Mouse (Mus musculus): Measurements from ENCODE around the gene Vps37d. TPM values are rescaled to one million over a fixed set of nuclear protein-coding genes. Genes with fewer than 3 reads are reported as not detected.

Gene Vps37d
- polyA plus RNA-seq, 1 experiment from 2014 or later, result 13.3 TPM

DNA sequence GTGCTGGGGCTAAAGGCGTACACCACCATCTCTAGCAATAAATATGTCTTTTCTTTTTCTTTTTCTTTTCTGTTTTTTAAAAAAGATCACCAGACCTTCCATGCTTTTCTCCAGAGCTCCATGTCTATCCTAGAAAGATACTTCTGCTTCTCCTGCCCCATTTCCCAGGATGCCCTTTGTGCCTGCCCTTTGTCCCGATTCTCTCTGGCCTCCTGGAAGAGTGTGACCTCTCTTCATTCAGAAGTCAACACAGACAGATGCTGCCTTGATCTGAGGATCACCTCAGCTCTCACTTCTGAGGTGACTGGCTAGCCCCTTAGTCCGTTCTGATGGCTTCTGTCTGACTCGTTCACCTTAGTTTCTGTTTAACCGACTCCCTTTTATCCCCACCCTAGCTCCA lies 2.5 kb upstream of the Vps37d start:
- 95% methylated on average over 5 of the region's 5 CpGs for WGBS
- no peak for DNase-seq (ENCODE audit: low spot score)

DNA sequence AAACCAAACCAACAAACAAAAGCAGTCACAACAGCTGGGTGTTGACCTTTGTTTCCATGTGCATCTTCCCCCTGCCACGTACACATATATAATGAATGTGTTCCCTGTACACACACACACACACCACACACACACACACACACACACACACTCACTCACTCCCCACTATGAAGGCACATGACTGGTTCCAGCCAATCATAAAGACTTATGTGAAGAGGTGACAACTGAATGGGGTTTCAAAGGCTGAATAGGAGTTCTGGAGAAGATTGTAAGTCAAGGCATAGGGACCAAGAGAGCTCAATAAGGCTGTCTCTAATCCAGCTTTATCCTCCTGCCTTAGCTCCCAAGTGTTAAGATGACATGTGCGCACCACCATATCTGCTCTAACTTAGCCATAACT lies 1.5 kb upstream of the Vps37d start:
- WGBS, result 97% methylated on average over 2 of the region's 2 CpGs
- H3K36me3 ChIP-seq (ENCODE audit: control insufficient read depth, insufficient read depth, low read length), result no peaks in the 10 kb centered on the region; the same call in 1 of the 2 replicates
- ATAC-seq (replicated peaks; ENCODE audit: low FRiP score), result no peak
- no peak overlapping the region for H3K27ac ChIP-seq (ENCODE audit: low read depth, low read length)
- no peaks in the 10 kb centered on the region for H3K27me3 ChIP-seq (ENCODE audit: control insufficient read depth, insufficient read depth, low read length)
- H3K4me2 ChIP-seq (ENCODE audit: low read depth, low read length, severe bottlenecking), result no peak overlapping the region
- H3K9me3 ChIP-seq (ENCODE audit: control insufficient read depth, low read length), result no peaks in the 10 kb centered on the region
- no peak overlapping the region for H3K4me3 ChIP-seq (ENCODE audit: low read depth, low read length)
- no peak overlapping the region for H3K9ac ChIP-seq (ENCODE audit: low read length)
- peaks cover 2% of the 10 kb centered on the region; the same call in 1 of the 2 replicates for H3K4me1 ChIP-seq (replicated peaks; ENCODE audit: control insufficient read depth, insufficient read depth, low read length)
- no peak for DNase-seq (ENCODE audit: low spot score)

More for the DNA sequence above, 2.5 kb upstream of the Vps37d start:
- Histone ChIP-seq H3K9ac (ENCODE audit: low read length) (no peak overlapping the region), H3K4me3 (ENCODE audit: low read depth, low read length) (no peak overlapping the region), H3K27me3 (ENCODE audit: control insufficient read depth, insufficient read depth, low read length) (no peaks in the 10 kb centered on the region), H3K27ac (ENCODE audit: low read depth, low read length) (no peak overlapping the region), H3K36me3 (ENCODE audit: control insufficient read depth, insufficient read depth, low read length) (no peaks in the 10 kb centered on the region; the same call in 1 of the 2 replicates), H3K4me2 (ENCODE audit: low read depth, low read length, severe bottlenecking) (no peak overlapping the region), H3K9me3 (ENCODE audit: control insufficient read depth, low read length) (no peaks in the 10 kb centered on the region), H3K4me1 (replicated peaks; ENCODE audit: control insufficient read depth, insufficient read depth, low read length) (peaks cover 2% of the 10 kb centered on the region; the same call in 1 of the 2 replicates)
- ATAC-seq (replicated peaks; ENCODE audit: low FRiP score), result no peak

- H3K9ac ChIP-seq (ENCODE audit: low read length), result peak overlapping the region; percentile 98; the same call in 1 of the 2 replicates
- peak; percentile 57 for ATAC-seq (replicated peaks; ENCODE audit: low FRiP score)
Observed at GRCm38 (mm10) chr5:135078482-135078810, 380 bp upstream of the Vps37d start.

DNA sequence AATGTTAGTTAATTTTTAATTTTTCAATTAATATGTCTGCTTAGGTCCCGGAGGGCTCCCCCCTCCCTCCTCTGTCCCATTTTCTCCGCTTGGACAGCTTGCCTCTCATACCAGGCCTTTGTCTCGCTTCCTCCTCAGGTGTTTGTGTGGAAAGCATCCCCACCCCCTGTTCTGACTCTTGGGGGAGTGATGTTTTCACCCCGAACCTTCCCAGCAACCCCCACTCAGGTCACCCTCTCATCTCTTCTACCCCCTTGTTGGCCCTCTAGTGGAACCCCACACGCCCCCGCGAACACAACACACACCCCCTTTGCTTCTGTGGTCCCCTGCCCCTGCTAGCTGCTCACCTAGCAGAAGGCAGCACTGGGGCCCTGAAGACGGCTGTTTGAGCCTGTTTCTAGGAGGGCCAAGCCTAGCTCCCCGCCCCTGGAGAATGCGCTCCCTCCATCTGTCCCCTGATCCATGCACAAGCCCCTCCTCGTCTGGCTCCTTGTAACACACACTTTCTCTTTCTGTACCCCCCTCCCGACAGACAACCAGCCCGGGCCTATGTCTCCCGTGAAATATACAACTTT lies 1.0 kb downstream of the Vps37d start:
- Histone ChIP-seq H3K4me2 (ENCODE audit: low read depth, low read length, severe bottlenecking) (peak overlapping the region; percentile 77), H3K27me3 (ENCODE audit: control insufficient read depth, insufficient read depth, low read length) (no peaks in the 10 kb centered on the region), H3K27ac (ENCODE audit: low read depth, low read length) (peak overlapping the region; percentile 51), H3K9me3 (ENCODE audit: control insufficient read depth, low read length) (no peaks in the 10 kb centered on the region), H3K36me3 (ENCODE audit: control insufficient read depth, insufficient read depth, low read length) (no peaks in the 10 kb centered on the region; the same call in 1 of the 2 replicates), H3K4me1 (replicated peaks; ENCODE audit: control insufficient read depth, insufficient read depth, low read length) (peaks cover 7% of the 10 kb centered on the region), H3K9ac (ENCODE audit: low read length) (peak overlapping the region; percentile 98), H3K4me3 (ENCODE audit: low read depth, low read length) (peak overlapping the region; percentile 91)
- ATAC-seq (replicated peaks; ENCODE audit: low FRiP score), result peak; percentile 58
- peak; percentile 68 for DNase-seq (ENCODE audit: low spot score)
- 19% methylated on average over 14 of the region's 14 CpGs for WGBS

More at GRCm38 (mm10) chr5:135078482-135078810, 380 bp upstream of the Vps37d start:
- 2% methylated on average over 11 of the region's 11 CpGs for WGBS
- DNase-seq (ENCODE audit: low spot score), result no peak
- Histone ChIP-seq H3K4me1 (replicated peaks; ENCODE audit: control insufficient read depth, insufficient read depth, low read length) (peaks cover 5% of the 10 kb centered on the region), H3K4me3 (ENCODE audit: low read depth, low read length) (peak overlapping the region; percentile 91), H3K9me3 (ENCODE audit: control insufficient read depth, low read length) (no peaks in the 10 kb centered on the region), H3K27ac (ENCODE audit: low read depth, low read length) (no peak overlapping the region), H3K4me2 (ENCODE audit: low read depth, low read length, severe bottlenecking) (peak overlapping the region; percentile 77), H3K36me3 (ENCODE audit: control insufficient read depth, insufficient read depth, low read length) (no peaks in the 10 kb centered on the region; the same call in 1 of the 2 replicates), H3K27me3 (ENCODE audit: control insufficient read depth, insufficient read depth, low read length) (no peaks in the 10 kb centered on the region)

- Histone ChIP-seq H3K4me3 (ENCODE audit: low read depth, low read length) (no peak overlapping the region), H3K9me3 (ENCODE audit: control insufficient read depth, low read length) (no peaks in the 10 kb centered on the region), H3K4me1 (replicated peaks; ENCODE audit: control insufficient read depth, insufficient read depth, low read length) (peaks cover 7% of the 10 kb centered on the region), H3K4me2 (ENCODE audit: low read depth, low read length, severe bottlenecking) (peak overlapping the region; percentile 24; the same call in 1 of the 2 replicates), H3K36me3 (ENCODE audit: control insufficient read depth, insufficient read depth, low read length) (no peaks in the 10 kb centered on the region; the same call in 1 of the 2 replicates), H3K27me3 (ENCODE audit: control insufficient read depth, insufficient read depth, low read length) (no peaks in the 10 kb centered on the region), H3K27ac (ENCODE audit: low read depth, low read length) (no peak overlapping the region), H3K9ac (ENCODE audit: low read length) (no peak overlapping the region)
- 92% methylated on average over 14 of the region's 14 CpGs for WGBS
- DNase-seq (ENCODE audit: low spot score), result no peak
- no peak for ATAC-seq (replicated peaks; ENCODE audit: low FRiP score)
Observed at GRCm38 (mm10) chr5:135076368-135076767, 1.7 kb downstream of the Vps37d start.

DNA sequence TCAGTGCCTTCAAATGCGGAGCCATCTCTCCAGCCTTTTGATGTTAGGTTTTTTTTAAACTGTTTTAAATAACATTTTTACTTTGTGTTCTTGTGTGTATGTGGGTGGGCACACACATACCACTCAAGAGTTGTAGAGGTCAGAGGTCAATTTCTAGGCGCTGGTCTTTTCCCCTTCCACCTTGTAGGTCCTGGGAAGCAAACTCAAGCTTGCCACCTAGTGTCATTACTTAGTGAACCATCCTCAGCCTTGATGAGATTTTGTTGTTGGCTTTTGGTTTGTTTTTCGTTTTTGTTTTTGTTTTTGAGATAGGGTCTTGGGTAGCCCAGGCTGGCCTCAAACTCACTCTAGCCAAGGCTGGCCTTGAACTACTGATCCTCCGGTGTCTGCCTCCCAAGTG lies 2.4 kb downstream of the Vps37d start:
- Histone ChIP-seq H3K4me3 (ENCODE audit: low read depth, low read length) (no peak overlapping the region), H3K27ac (ENCODE audit: low read depth, low read length) (no peak overlapping the region), H3K36me3 (ENCODE audit: control insufficient read depth, insufficient read depth, low read length) (no peaks in the 10 kb centered on the region; the same call in 1 of the 2 replicates), H3K4me1 (replicated peaks; ENCODE audit: control insufficient read depth, insufficient read depth, low read length) (peaks cover 7% of the 10 kb centered on the region), H3K27me3 (ENCODE audit: control insufficient read depth, insufficient read depth, low read length) (no peaks in the 10 kb centered on the region), H3K9ac (ENCODE audit: low read length) (no peak overlapping the region), H3K4me2 (ENCODE audit: low read depth, low read length, severe bottlenecking) (no peak overlapping the region), H3K9me3 (ENCODE audit: control insufficient read depth, low read length) (no peaks in the 10 kb centered on the region)
- ATAC-seq (replicated peaks; ENCODE audit: low FRiP score), result no peak
- no peak for DNase-seq (ENCODE audit: low spot score)
- WGBS, result 83% methylated on average over 4 of the region's 4 CpGs

DNA sequence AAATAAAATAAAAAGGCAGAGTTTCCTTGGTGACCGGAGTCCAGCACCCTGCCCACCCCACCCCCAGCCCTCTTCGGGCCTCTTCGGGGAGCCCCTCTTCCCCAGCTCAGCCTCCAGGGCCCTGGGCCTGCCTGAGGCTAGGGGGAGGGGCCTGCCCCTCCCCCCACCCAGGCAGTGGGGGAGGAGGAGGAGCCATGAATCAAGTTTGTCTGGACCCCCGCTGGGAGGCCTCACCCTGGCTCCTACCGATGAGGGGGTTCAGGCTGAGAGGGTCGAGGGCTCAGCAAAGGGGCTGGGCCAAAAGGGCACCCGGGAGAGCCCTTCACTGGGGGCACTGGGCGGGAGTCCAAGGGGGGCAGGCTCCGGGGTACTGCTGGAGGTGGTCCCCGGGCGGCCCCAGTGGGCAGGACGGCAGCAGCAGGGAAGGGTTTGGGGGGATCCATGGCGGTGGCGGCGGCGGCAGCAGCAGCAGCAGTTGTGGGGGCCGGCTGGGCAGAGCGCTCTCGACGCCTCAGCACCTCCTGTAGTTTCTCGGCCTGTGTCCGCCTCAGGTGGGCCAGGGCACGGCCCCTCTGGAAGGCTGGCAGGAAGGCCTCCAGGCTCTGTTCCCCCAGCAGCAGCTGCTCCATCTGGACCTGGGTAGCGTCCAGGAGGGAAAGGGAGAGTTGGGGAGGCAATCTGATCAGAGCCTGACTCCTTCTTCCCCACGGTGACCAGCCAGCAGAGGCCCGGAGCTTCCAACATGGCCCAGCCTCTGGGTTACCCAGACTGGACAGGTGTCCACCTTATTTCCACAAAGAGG lies 4.5 kb downstream of the Vps37d start:
- Histone ChIP-seq H3K9me3 (ENCODE audit: control insufficient read depth, low read length) (no peaks in the 10 kb centered on the region), H3K4me1 (replicated peaks; ENCODE audit: control insufficient read depth, insufficient read depth, low read length) (peaks cover 6% of the 10 kb centered on the region), H3K9ac (ENCODE audit: low read length) (no peak overlapping the region), H3K4me2 (ENCODE audit: low read depth, low read length, severe bottlenecking) (0 out of 2 replicates have a peak overlapping the region, but pooled peaks have one; percentile 9), H3K27ac (ENCODE audit: low read depth, low read length) (no peak overlapping the region), H3K27me3 (ENCODE audit: control insufficient read depth, insufficient read depth, low read length) (no peaks in the 10 kb centered on the region), H3K36me3 (ENCODE audit: control insufficient read depth, insufficient read depth, low read length) (no peaks in the 10 kb centered on the region; the same call in 1 of the 2 replicates), H3K4me3 (ENCODE audit: low read depth, low read length) (no peak overlapping the region)
- no peak for ATAC-seq (replicated peaks; ENCODE audit: low FRiP score)
- WGBS, result 20% methylated on average over 24 of the region's 26 CpGs
- DNase-seq (ENCODE audit: low spot score), result no peak

DNA sequence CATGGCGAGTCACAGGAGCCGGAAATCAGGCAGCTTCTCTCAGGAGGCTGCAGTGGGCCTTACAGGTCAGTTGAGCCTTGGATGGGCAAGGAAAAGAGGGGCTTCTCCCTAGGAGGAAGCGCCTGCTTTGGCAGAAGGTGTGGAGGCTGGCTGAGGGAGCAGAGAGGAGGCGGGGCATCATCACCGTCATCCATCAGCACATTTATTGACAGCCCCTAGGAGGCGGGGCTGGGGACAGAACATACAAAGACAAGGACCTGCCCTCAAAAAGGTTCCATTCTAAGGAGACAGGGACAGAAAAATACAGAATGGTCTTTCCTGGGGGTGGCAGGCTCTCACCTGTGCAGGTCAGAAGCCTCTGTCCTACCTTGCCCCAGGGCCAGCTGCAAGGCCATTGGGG lies 5.3 kb downstream of the Vps37d start:
- WGBS, result 74% methylated on average over 6 of the region's 6 CpGs
- Histone ChIP-seq H3K27me3 (ENCODE audit: control insufficient read depth, insufficient read depth, low read length) (no peaks in the 10 kb centered on the region), H3K4me3 (ENCODE audit: low read depth, low read length) (no peak overlapping the region), H3K9ac (ENCODE audit: low read length) (no peak overlapping the region), H3K9me3 (ENCODE audit: control insufficient read depth, low read length) (no peaks in the 10 kb centered on the region), H3K27ac (ENCODE audit: low read depth, low read length) (no peak overlapping the region), H3K4me2 (ENCODE audit: low read depth, low read length, severe bottlenecking) (no peak overlapping the region), H3K36me3 (ENCODE audit: control insufficient read depth, insufficient read depth, low read length) (no peaks in the 10 kb centered on the region; the same call in 1 of the 2 replicates), H3K4me1 (replicated peaks; ENCODE audit: control insufficient read depth, insufficient read depth, low read length) (peaks cover 5% of the 10 kb centered on the region)
- DNase-seq (ENCODE audit: low spot score) (no peak), ATAC-seq (replicated peaks; ENCODE audit: low FRiP score) (no peak)

Measured in forebrain, embryonic 11.5 days (tissue).